Mouse (Mus musculus): ENCODE measurements around the gene Gm49510.

- no peak for TF ChIP-seq GATA1 (IDR thresholded peaks at IDR 0.05; ENCODE audit: borderline replicate concordance, low read length)
- no peak for TF ChIP-seq FLI1 (IDR thresholded peaks at IDR 0.05; ENCODE audit: low read length)
Observed at GRCm38 (mm10) chr15:78927021-78927787, 27.7 kb downstream of the Gm49510 start.
